Mouse (Mus musculus) forebrain, embryonic 15.5 days (tissue): ENCODE measurements at regions not wholly inside any gene's neighbourhood (a gene's known extent, or its start where the extent isn't known, plus 50 kb on each side); places are given as distances from the start of the nearest gene placed in this dataset.
A peak's percentile ranks its signal among the peaks of the same experiment; 100 is the strongest.

Source experiments
- ATAC-seq: fragments of 200-750 bp; cut with Nextera tagmentation; replicated peaks from 2 replicates; pipeline ENCODE4 v1.8.0; 2017; ENCODE audit warnings: mild to moderate bottlenecking, moderate TSS enrichment, moderate library complexity
- H3K27ac ChIP-seq: fragments of 300-500 bp; sonication (generic); replicated peaks from 2 replicates; pipeline ENCODE4 v1.5.1; 2015; ENCODE audit warnings: mild to moderate bottlenecking, inconsistent platforms
- H3K27me3 ChIP-seq: fragments of 300-500 bp; sonication (generic); 2 replicates; pipeline ENCODE4 v1.6.1; 2015; ENCODE audit warnings: inconsistent platforms
- H3K36me3 ChIP-seq: fragments of 300-500 bp; sonication (generic); 2 replicates; pipeline ENCODE4 v1.6.1; 2015; ENCODE audit warnings: mild to moderate bottlenecking, inconsistent platforms
- H3K4me1 ChIP-seq: fragments of 300-500 bp; sonication (generic); 2 replicates; pipeline ENCODE4 v1.6.1; 2015; ENCODE audit warnings: inconsistent platforms
- H3K4me2 ChIP-seq: fragments of 300-500 bp; sonication (generic); replicated peaks from 2 replicates; pipeline ENCODE4 v1.6.1; 2015; ENCODE audit warnings: mild to moderate bottlenecking, inconsistent platforms
- H3K4me3 ChIP-seq: fragments of 300-500 bp; sonication (generic); 2 replicates; pipeline ENCODE4 v1.5.1; 2015; ENCODE audit warnings: mild to moderate bottlenecking, inconsistent platforms
- H3K9ac ChIP-seq: fragments of 300-500 bp; sonication (generic); replicated peaks from 2 replicates; pipeline ENCODE4 v1.6.1; 2015; ENCODE audit warnings: mild to moderate bottlenecking, inconsistent platforms
- H3K9me3 ChIP-seq: fragments of 300-500 bp; sonication (generic); 2 replicates; pipeline ENCODE4 v1.6.1; 2016; ENCODE audit warnings: inconsistent platforms
- WGBS: fragments of 180-500 bp; shearing (Covaris S2); methylation state at CpG from one replicate; pipeline ENCODE4 v1.1.7; 2015; ENCODE audit warnings: mixed read lengths; 5-methylcytosine and 5-hydroxymethylcytosine counted together

GRCm38 (mm10) chr13:99847531-99847930, 53.4 kb downstream of the Cartpt start:
- Histone ChIP-seq H3K4me3 (no peak overlapping the region), H3K27me3 (no peaks in the 10 kb centered on the region), H3K36me3 (no peaks in the 10 kb centered on the region), H3K4me2 (no peak overlapping the region), H3K9ac (no peak overlapping the region), H3K9me3 (no peaks in the 10 kb centered on the region), H3K4me1 (peaks cover 5% of the 10 kb centered on the region; the same call in 1 of the 2 replicates), H3K27ac (no peak overlapping the region)
- 72% methylated on average over 13 of the region's 13 CpGs for WGBS
- no peak for ATAC-seq

- ATAC-seq: peak; percentile 86
- WGBS: 36% methylated on average over 9 of the region's 9 CpGs
- H3K4me2 ChIP-seq: no peak overlapping the region
- no peaks in the 10 kb centered on the region for H3K9me3 ChIP-seq
- H3K27ac ChIP-seq: no peak overlapping the region
- peaks cover 7% of the 10 kb centered on the region; the same call in 1 of the 2 replicates for H3K4me1 ChIP-seq
- no peak overlapping the region for H3K4me3 ChIP-seq
- no peaks in the 10 kb centered on the region for H3K27me3 ChIP-seq
- H3K36me3 ChIP-seq: no peaks in the 10 kb centered on the region
- H3K9ac ChIP-seq: no peak overlapping the region
Measured at GRCm38 (mm10) chr13:99842626-99843025, 58.3 kb downstream of the Cartpt start.

GRCm38 (mm10) chr13:99839446-99839845, 61.4 kb downstream of the Cartpt start:
- Histone ChIP-seq H3K9ac (no peak overlapping the region), H3K4me3 (no peak overlapping the region), H3K4me2 (no peak overlapping the region), H3K9me3 (no peaks in the 10 kb centered on the region), H3K27me3 (no peaks in the 10 kb centered on the region), H3K27ac (no peak overlapping the region), H3K4me1 (peaks cover 10% of the 10 kb centered on the region), H3K36me3 (no peaks in the 10 kb centered on the region)
- no peak for ATAC-seq
- 69% methylated on average over 9 of the region's 9 CpGs for WGBS

GRCm38 (mm10) chr13:99837772-99838425, 63.0 kb downstream of the Cartpt start:
- Histone ChIP-seq H3K27ac (no peak overlapping the region), H3K4me2 (no peak overlapping the region; the same call in 1 of the 2 replicates)

GRCm38 (mm10) chr13:99837180-99837579, 63.7 kb downstream of the Cartpt start:
- Histone ChIP-seq H3K27ac (0 out of 2 replicates have a peak overlapping the region, but pooled peaks have one; percentile 33), H3K4me3 (no peak overlapping the region), H3K27me3 (no peaks in the 10 kb centered on the region), H3K9me3 (peaks cover 7% of the 10 kb centered on the region), H3K4me2 (no peak overlapping the region), H3K4me1 (peaks cover 3% of the 10 kb centered on the region; the same call in 1 of the 2 replicates), H3K9ac (no peak overlapping the region), H3K36me3 (no peaks in the 10 kb centered on the region)
- 63% methylated on average over 6 of the region's 6 CpGs for WGBS
- ATAC-seq: 0 out of 2 replicates have a peak, but pooled peaks have one; percentile 17

More at GRCm38 (mm10) chr13:99837772-99838425, 63.0 kb downstream of the Cartpt start:
- Histone ChIP-seq H3K36me3 (no peaks in the 10 kb centered on the region), H3K4me1 (peaks cover 9% of the 10 kb centered on the region), H3K27me3 (no peaks in the 10 kb centered on the region), H3K9ac (no peak overlapping the region), H3K4me3 (no peak overlapping the region), H3K9me3 (peaks cover 7% of the 10 kb centered on the region)
- 29% methylated on average over 11 of the region's 11 CpGs for WGBS
- ATAC-seq: peak; percentile 89

GRCm38 (mm10) chr13:99836586-99836985, 64.3 kb downstream of the Cartpt start:
- H3K9me3 ChIP-seq: peaks cover 7% of the 10 kb centered on the region
- no peak overlapping the region for H3K4me2 ChIP-seq
- H3K9ac ChIP-seq: no peak overlapping the region
- peaks cover 3% of the 10 kb centered on the region; the same call in 1 of the 2 replicates for H3K4me1 ChIP-seq
- H3K4me3 ChIP-seq: no peak overlapping the region
- 84% methylated on average over 5 of the region's 5 CpGs for WGBS
- no peak for ATAC-seq
- H3K27ac ChIP-seq: no peak overlapping the region
- no peaks in the 10 kb centered on the region for H3K36me3 ChIP-seq
- no peaks in the 10 kb centered on the region for H3K27me3 ChIP-seq

- Histone ChIP-seq H3K4me2 (no peak overlapping the region), H3K4me1 (peaks cover 3% of the 10 kb centered on the region; the same call in 1 of the 2 replicates), H3K9me3 (peaks cover 7% of the 10 kb centered on the region), H3K27ac (no peak overlapping the region), H3K4me3 (no peak overlapping the region), H3K36me3 (no peaks in the 10 kb centered on the region), H3K9ac (no peak overlapping the region), H3K27me3 (no peaks in the 10 kb centered on the region)
- no peak for ATAC-seq
- WGBS: 93% methylated on average over 8 of the region's 8 CpGs
Measured at GRCm38 (mm10) chr13:99835518-99835917, 65.4 kb downstream of the Cartpt start.

GRCm38 (mm10) chr13:99830080-99830724, 70.7 kb downstream of the Cartpt start:
- Histone ChIP-seq H3K36me3 (no peaks in the 10 kb centered on the region), H3K9me3 (peaks cover 7% of the 10 kb centered on the region), H3K27ac (no peak overlapping the region), H3K27me3 (no peaks in the 10 kb centered on the region), H3K4me1 (no peaks in the 10 kb centered on the region), H3K4me2 (no peak overlapping the region), H3K9ac (no peak overlapping the region), H3K4me3 (no peak overlapping the region)
- no peak for ATAC-seq
- WGBS: 89% methylated on average over 7 of the region's 7 CpGs

GRCm38 (mm10) chr13:99827573-99827972, 73.3 kb downstream of the Cartpt start:
- ATAC-seq: no peak
- H3K27ac ChIP-seq: no peak overlapping the region
- H3K4me3 ChIP-seq: no peak overlapping the region
- H3K4me1 ChIP-seq: no peaks in the 10 kb centered on the region
- WGBS: 89% methylated on average over 7 of the region's 7 CpGs
- H3K4me2 ChIP-seq: no peak overlapping the region
- H3K9ac ChIP-seq: no peak overlapping the region
- H3K9me3 ChIP-seq: no peaks in the 10 kb centered on the region
- no peaks in the 10 kb centered on the region for H3K27me3 ChIP-seq
- no peaks in the 10 kb centered on the region for H3K36me3 ChIP-seq

GRCm38 (mm10) chr13:99824625-99825024, 76.3 kb downstream of the Cartpt start:
- Histone ChIP-seq H3K27me3 (no peaks in the 10 kb centered on the region), H3K9ac (no peak overlapping the region), H3K4me1 (no peaks in the 10 kb centered on the region), H3K36me3 (no peaks in the 10 kb centered on the region), H3K27ac (no peak overlapping the region), H3K4me2 (no peak overlapping the region), H3K9me3 (no peaks in the 10 kb centered on the region), H3K4me3 (no peak overlapping the region)
- 72% methylated on average over 8 of the region's 8 CpGs for WGBS
- ATAC-seq: no peak

GRCm38 (mm10) chr13:99816666-99817065, 84.2 kb downstream of the Cartpt start:
- no peak for ATAC-seq

GRCm38 (mm10) chr13:99815786-99816185, 85.1 kb downstream of the Cartpt start:
- H3K27ac ChIP-seq: no peak overlapping the region
- 25% methylated on average over 6 of the region's 6 CpGs for WGBS
- no peaks in the 10 kb centered on the region for H3K27me3 ChIP-seq
- H3K4me1 ChIP-seq: peaks cover 8% of the 10 kb centered on the region; the same call in 1 of the 2 replicates
- no peak overlapping the region for H3K4me3 ChIP-seq
- H3K4me2 ChIP-seq: no peak overlapping the region
- no peaks in the 10 kb centered on the region for H3K9me3 ChIP-seq
- no peak for ATAC-seq
- H3K36me3 ChIP-seq: no peaks in the 10 kb centered on the region
- H3K9ac ChIP-seq: no peak overlapping the region

More at GRCm38 (mm10) chr13:99816666-99817065, 84.2 kb downstream of the Cartpt start:
- H3K9ac ChIP-seq: no peak overlapping the region
- no peaks in the 10 kb centered on the region for H3K36me3 ChIP-seq
- no peak overlapping the region for H3K4me2 ChIP-seq
- no peaks in the 10 kb centered on the region for H3K9me3 ChIP-seq
- H3K27ac ChIP-seq: no peak overlapping the region
- WGBS: 38% methylated on average over 6 of the region's 6 CpGs
- no peak overlapping the region for H3K4me3 ChIP-seq
- H3K4me1 ChIP-seq: peaks cover 8% of the 10 kb centered on the region; the same call in 1 of the 2 replicates
- no peaks in the 10 kb centered on the region for H3K27me3 ChIP-seq
